Mouse (Mus musculus) stomach, embryonic 15.5 days (tissue): ENCODE data around the gene Gm3238. TPM values are rescaled to one million over a fixed set of nuclear protein-coding genes. Genes with fewer than 3 reads are reported as not detected.
"Not testable (repeated sequence)": the region's sequence is repeated elsewhere in the genome, so short reads cannot be mapped to it uniquely, and the experiment has no call there.

Experiments used
- ATAC-seq: fragments of 200-750 bp; cut with Nextera tagmentation; 2 replicates; pipeline ENCODE4 v1.8.0; 2017; ENCODE audit warnings: low read depth, moderate number of reproducible peaks, moderate TSS enrichment; ENCODE audit not compliant: insufficient read depth, low FRiP score
- H3K27ac ChIP-seq: fragments of 300-500 bp; sonication (generic); 2 replicates; pipeline ENCODE4 v1.5.1; 2015; ENCODE audit warnings: mild to moderate bottlenecking, inconsistent platforms
- H3K27me3 ChIP-seq: fragments of 300-500 bp; sonication (generic); replicated peaks from 2 replicates; pipeline ENCODE4 v1.6.1; 2015; ENCODE audit warnings: inconsistent platforms
- H3K36me3 ChIP-seq: fragments of 300-500 bp; sonication (generic); 2 replicates; pipeline ENCODE4 v1.6.1; 2015; ENCODE audit warnings: inconsistent platforms
- H3K4me1 ChIP-seq: fragments of 300-500 bp; sonication (generic); 2 replicates; pipeline ENCODE4 v1.6.1; 2015; ENCODE audit warnings: inconsistent platforms
- H3K4me2 ChIP-seq: fragments of 300-500 bp; sonication (generic); 2 replicates; pipeline ENCODE4 v1.6.1; 2015; ENCODE audit warnings: mild to moderate bottlenecking, inconsistent platforms
- H3K4me3 ChIP-seq: fragments of 300-500 bp; sonication (generic); replicated peaks from 2 replicates; pipeline ENCODE4 v1.5.1; 2015; ENCODE audit warnings: inconsistent platforms
- H3K9ac ChIP-seq: fragments of 300-500 bp; sonication (generic); 2 replicates; pipeline ENCODE4 v1.6.1; 2015; ENCODE audit warnings: inconsistent platforms
- H3K9me3 ChIP-seq: fragments of 300-500 bp; sonication (generic); 2 replicates; pipeline ENCODE4 v1.6.1; 2016; ENCODE audit warnings: inconsistent platforms
- WGBS: fragments of 180-500 bp; shearing (Covaris S2); methylation state at CpG from one replicate; pipeline ENCODE4 v1.1.7; 2015; 5-methylcytosine and 5-hydroxymethylcytosine counted together
- polyA plus RNA-seq: library from polyadenylated mRNA; unstranded; fragments of >200 nt; fragmentation: Nextera tagmentation; extraction: Ambion mirVana; gene quantifications from 2 replicates; pipeline ENCODE4 v1.2.1, GENCODE M21; 2015

The Gm3238 gene
- polyA plus RNA-seq, 1 experiment from 2014 or later: not detected

- ATAC-seq, H3K27me3 ChIP-seq, H3K27ac ChIP-seq, H3K9ac ChIP-seq, H3K4me2 ChIP-seq, H3K4me3 ChIP-seq, H3K4me1 ChIP-seq, H3K9me3 ChIP-seq, H3K36me3 ChIP-seq: not testable (repeated sequence)
- 36% methylated on average over 1 of the region's 1 CpGs for WGBS
Measured at GRCm38 (mm10) chr10:77787876-77788275, 16.8 kb upstream of the Gm3238 start, which contains the start of gene Gm7137. TSS of gene Gm7137 (minus strand) at chr10:77788200.

- not testable (repeated sequence) for ATAC-seq, H3K9ac ChIP-seq, H3K4me2 ChIP-seq, H3K27me3 ChIP-seq, H3K36me3 ChIP-seq, H3K9me3 ChIP-seq, H3K27ac ChIP-seq, H3K4me1 ChIP-seq, H3K4me3 ChIP-seq
- WGBS: 70% methylated on average over 3 of the region's 3 CpGs
Measured at GRCm38 (mm10) chr10:77783396-77783795, 12.3 kb upstream of the Gm3238 start.

DNA sequence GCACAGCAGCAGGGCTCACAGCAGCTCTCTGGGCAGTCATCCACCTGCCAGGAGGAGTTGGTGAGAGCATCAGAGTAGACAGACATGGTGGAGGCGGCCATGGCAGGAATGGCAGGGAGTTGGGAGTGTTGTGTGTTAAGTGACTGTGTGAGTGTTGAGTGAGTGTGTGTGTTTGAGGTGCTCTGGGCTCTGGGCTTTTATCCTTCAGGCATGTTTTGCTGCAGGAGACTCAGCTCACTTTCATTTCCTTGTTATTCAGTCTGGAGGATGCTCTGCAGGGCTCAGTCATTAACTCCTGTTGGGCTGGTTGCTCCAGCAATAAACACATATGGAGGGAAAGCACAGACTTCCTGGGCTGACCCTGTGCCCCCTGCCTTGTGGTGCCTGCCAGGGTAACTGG lies 11.3 kb upstream of the Gm3238 start, which contains the start of gene Gm3250:
TSS of gene Gm3250 (minus strand) at position 101 of the 400 bp plus-strand sequence.
- H3K27me3 ChIP-seq, H3K27ac ChIP-seq, H3K9me3 ChIP-seq, H3K4me3 ChIP-seq, H3K4me1 ChIP-seq, H3K9ac ChIP-seq, H3K4me2 ChIP-seq, H3K36me3 ChIP-seq, ATAC-seq: not testable (repeated sequence)
- WGBS: 40% methylated on average over 1 of the region's 1 CpGs

DNA sequence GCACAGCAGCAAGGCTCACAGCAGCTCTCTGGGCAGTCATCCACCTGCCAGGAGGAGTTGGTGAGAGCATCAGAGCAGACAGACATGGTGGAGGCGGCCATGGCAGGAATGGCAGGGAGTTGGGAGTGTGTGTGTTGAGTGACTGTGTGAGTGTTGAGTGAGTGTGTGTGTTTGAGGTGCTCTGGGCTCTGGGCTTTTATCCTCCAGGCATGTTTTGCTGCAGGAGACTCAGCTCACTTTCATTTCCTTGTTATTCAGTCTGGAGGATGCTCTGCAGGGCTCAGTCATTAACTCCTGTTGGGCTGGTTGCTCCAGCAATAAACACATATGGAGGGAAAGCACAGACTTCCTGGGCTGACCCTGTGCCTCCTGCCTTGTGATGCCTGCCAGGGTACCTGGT lies 5.7 kb upstream of the Gm3238 start, which contains the start of gene Gm7138:
TSS of gene Gm7138 (minus strand) at position 101 of the 400 bp plus-strand sequence.
- H3K27me3 ChIP-seq, H3K36me3 ChIP-seq, H3K4me2 ChIP-seq, H3K9ac ChIP-seq, H3K4me1 ChIP-seq, H3K27ac ChIP-seq, ATAC-seq, H3K4me3 ChIP-seq, H3K9me3 ChIP-seq: not testable (repeated sequence)
- WGBS: 76% methylated on average over 1 of the region's 1 CpGs

GRCm38 (mm10) chr10:77772142-77772541 lies 1.0 kb upstream of the Gm3238 start:
- not testable (repeated sequence) for ATAC-seq, H3K27me3 ChIP-seq, H3K36me3 ChIP-seq, H3K4me2 ChIP-seq, H3K9ac ChIP-seq, H3K27ac ChIP-seq, H3K4me1 ChIP-seq, H3K9me3 ChIP-seq, H3K4me3 ChIP-seq
- 85% methylated on average over 3 of the region's 3 CpGs for WGBS

DNA sequence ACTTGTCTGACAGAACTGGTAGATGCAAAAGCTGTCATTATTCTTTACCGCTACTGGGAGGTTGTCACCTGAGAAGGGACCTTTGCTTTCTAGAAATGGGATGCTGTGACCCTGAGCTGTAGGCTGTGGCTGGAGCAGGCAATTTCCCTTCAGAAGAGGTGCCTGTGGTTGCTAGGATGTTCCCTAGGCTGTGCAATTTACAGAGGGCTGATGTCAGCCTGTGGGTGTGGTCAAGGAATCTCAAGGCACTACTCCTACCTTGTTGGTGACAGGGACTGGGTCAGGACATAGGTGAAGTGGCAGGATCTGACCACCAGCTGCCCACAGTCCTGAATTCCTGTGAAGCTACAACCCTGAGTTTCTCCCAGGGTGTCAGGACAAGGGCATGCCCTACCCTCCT lies 1.4 kb downstream of the Gm3238 start:
- H3K36me3 ChIP-seq: no peaks in the 10 kb centered on the region
- H3K4me2 ChIP-seq: no peak overlapping the region
- 74% methylated on average over 1 of the region's 1 CpGs for WGBS
- no peak overlapping the region for H3K27ac ChIP-seq
- H3K4me3 ChIP-seq: no peak overlapping the region
- no peak overlapping the region for H3K9ac ChIP-seq
- no peaks in the 10 kb centered on the region for H3K9me3 ChIP-seq
- H3K4me1 ChIP-seq: no peaks in the 10 kb centered on the region
- H3K27me3 ChIP-seq: no peaks in the 10 kb centered on the region
- no peak for ATAC-seq

DNA sequence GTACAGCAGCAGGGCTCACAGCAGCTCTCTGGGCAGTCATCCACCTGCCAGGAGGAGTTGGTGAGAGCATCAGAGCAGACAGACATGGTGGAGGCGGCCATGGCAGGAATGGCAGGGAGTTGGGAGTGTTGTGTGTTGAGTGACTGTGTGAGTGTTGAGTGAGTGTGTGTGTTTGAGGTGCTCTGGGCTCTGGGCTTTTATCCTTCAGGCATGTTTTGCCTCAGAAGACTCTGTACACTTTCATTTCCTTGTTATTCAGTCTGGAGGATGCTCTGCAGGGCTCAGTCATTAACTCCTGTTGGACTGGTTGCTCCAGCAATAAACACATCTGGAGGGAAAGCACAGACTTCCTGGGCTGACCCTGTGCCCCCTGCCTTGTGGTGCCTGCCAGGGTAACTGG lies 11.5 kb downstream of the Gm3238 start, which contains the start of gene Gm3233:
TSS of gene Gm3233 (minus strand) at position 101 of the 400 bp plus-strand sequence.
- not testable (repeated sequence) for ATAC-seq, H3K27me3 ChIP-seq, H3K9me3 ChIP-seq, H3K4me1 ChIP-seq, H3K9ac ChIP-seq, H3K36me3 ChIP-seq, H3K4me3 ChIP-seq, H3K4me2 ChIP-seq, H3K27ac ChIP-seq
- 40% methylated on average over 1 of the region's 1 CpGs for WGBS

DNA sequence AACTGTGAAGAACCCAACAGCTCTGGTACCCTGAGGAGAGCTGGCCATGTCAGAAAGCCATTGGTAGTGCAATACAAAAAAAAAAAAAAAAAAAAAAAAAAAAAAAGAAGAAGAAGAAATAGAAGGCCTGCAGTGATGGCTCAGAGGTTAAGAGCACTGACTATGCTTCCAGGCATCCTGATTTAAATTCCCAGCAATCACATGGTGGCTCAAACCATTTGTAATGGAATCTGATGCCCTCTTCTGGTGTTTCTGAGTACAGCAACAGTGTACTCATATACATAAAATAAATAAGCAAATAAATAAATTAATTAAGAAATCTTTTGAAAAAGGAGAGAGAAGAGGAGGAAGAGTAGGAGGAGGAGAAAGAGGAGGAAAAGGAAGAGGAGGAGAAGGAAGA lies 17.7 kb downstream of the Gm3238 start:
- H3K4me3 ChIP-seq: no peak overlapping the region
- H3K27ac ChIP-seq: no peak overlapping the region
- no peaks in the 10 kb centered on the region for H3K36me3 ChIP-seq
- H3K9ac ChIP-seq: no peak overlapping the region
- no peak overlapping the region for H3K4me2 ChIP-seq
- no peak for ATAC-seq
- no peaks in the 10 kb centered on the region for H3K27me3 ChIP-seq
- no peaks in the 10 kb centered on the region for H3K4me1 ChIP-seq
- no peaks in the 10 kb centered on the region for H3K9me3 ChIP-seq

DNA sequence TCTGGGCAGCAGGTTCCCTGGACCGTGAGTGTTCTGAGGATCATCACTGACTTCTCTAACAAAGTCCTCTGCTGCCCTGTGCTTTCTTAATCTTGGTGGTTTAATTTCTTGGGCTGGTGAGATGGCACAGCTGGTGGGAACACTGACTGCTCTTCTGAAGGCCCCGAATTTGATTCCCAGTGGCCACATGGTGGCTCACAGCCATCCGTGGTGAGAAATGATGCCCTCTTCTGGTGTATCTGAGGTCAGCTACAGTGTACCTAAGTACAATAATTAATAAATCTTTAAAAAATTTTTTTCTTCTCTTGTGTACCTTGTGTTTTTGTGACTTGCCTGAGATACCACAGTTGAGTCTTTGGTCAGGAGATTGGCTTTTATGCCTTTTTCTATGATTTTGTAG lies 18.8 kb downstream of the Gm3238 start:
- not testable (repeated sequence) for H3K9me3 ChIP-seq, H3K36me3 ChIP-seq, ATAC-seq, H3K4me2 ChIP-seq, H3K27me3 ChIP-seq, H3K9ac ChIP-seq, H3K4me1 ChIP-seq, H3K4me3 ChIP-seq, H3K27ac ChIP-seq
- WGBS: 46% methylated on average over 3 of the region's 3 CpGs

DNA sequence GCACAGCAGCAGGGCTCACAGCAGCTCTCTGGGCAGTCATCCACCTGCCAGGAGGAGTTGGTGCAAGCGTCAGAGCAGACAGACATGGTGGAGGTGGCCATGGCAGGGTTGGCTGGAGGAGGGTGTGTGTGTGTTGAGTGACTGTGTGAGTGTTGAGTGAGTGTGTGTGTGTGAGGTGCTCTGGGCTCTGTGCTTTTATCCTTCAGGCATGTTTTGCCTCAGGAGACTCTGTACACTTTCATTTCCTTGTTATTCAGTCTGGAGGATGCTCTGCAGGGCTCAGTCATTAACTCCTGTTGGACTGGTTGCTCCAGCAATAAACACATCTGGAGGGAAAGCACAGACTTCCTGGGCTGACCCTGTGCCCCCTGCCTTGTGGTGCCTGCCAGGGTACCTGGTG lies 19.9 kb downstream of the Gm3238 start, which contains the start of gene Gm9736:
TSS of gene Gm9736 (minus strand) at position 101 of the 400 bp plus-strand sequence.
- not testable (repeated sequence) for H3K9ac ChIP-seq, H3K27ac ChIP-seq, H3K36me3 ChIP-seq, H3K4me2 ChIP-seq, H3K4me3 ChIP-seq, H3K9me3 ChIP-seq, H3K4me1 ChIP-seq, H3K27me3 ChIP-seq, ATAC-seq
- 62% methylated on average over 1 of the region's 1 CpGs for WGBS

GRCm38 (mm10) chr10:77750686-77751085 lies 20.4 kb downstream of the Gm3238 start:
- not testable (repeated sequence) for H3K4me2 ChIP-seq, H3K27ac ChIP-seq, H3K4me3 ChIP-seq, H3K9me3 ChIP-seq, H3K27me3 ChIP-seq, H3K36me3 ChIP-seq, H3K4me1 ChIP-seq, ATAC-seq, H3K9ac ChIP-seq
- WGBS: 80% methylated on average over 1 of the region's 1 CpGs

DNA sequence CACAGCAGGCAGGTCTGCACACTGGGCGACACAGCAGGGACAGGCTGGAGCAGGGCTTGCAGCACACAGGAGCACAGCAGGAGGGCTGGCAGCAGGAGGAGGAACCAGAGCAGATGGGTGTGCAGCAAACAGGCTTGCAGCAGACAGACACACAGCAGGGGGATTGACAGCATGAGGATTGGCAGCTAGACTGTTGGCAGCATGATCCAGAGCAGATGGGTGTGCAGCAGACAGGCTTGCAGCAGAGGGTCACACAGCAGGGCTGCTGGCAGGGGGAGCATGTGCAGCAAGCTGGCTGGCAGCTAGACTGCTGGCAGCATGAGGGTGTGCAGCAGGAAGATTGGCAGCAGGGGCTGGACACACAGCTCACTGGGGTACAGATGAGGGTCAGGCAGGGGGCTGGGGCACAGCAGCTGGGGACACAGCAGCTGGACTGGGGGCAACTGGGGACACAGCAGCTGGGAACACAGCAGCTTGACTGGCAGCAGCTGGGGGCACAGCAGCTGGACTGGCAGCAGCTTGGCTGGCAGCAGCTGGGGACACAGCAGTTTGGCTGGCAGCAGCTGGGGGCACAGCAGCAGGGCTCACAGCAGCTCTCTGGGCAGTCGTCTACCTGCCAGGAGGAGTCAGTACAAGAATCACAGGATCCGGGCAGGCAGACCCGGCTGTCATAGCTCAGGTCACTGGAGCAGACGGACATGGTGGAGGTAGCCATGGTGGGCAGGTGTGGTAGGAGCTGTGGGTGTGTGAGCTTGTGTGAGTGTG lies 29.0 kb downstream of the Gm3238 start, which contains the start of gene Gm18596:
TSS of gene Gm18596 (minus strand) at position 715 of the 765 bp plus-strand sequence.
- ATAC-seq, H3K36me3 ChIP-seq, H3K9me3 ChIP-seq, H3K27ac ChIP-seq, H3K9ac ChIP-seq, H3K4me2 ChIP-seq, H3K4me1 ChIP-seq, H3K4me3 ChIP-seq, H3K27me3 ChIP-seq: not testable (repeated sequence)
- 53% methylated on average over 5 of the region's 5 CpGs for WGBS
